Mouse (Mus musculus) cerebellum, adult 11-12 months (tissue): ENCODE measurements around the gene Naa50.

Experiments used
- DNase-seq: peaks from one replicate; pipeline ENCODE4 v3.0.0; 2022

The Naa50 gene

DNA sequence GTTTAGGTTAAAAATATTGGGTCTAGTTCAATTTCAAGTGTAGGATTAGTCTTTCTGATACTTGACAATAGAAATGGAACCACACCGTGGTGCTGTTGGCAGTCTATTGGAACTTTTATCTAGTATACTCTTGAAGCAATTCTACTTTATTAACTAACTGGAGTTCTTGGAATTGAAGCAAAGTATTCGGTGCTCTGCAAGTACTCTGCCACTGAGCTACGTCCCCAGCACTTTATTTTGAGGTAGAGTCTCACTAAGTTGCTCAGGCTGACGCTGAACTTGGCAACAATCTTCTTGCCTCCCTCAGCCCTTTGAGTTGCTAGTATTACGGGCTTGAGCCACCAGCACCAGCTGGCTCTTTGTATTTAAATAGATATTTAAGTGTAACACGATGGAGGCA, 1.9 kb downstream of the Naa50 start:
- no peak for DNase-seq

DNA sequence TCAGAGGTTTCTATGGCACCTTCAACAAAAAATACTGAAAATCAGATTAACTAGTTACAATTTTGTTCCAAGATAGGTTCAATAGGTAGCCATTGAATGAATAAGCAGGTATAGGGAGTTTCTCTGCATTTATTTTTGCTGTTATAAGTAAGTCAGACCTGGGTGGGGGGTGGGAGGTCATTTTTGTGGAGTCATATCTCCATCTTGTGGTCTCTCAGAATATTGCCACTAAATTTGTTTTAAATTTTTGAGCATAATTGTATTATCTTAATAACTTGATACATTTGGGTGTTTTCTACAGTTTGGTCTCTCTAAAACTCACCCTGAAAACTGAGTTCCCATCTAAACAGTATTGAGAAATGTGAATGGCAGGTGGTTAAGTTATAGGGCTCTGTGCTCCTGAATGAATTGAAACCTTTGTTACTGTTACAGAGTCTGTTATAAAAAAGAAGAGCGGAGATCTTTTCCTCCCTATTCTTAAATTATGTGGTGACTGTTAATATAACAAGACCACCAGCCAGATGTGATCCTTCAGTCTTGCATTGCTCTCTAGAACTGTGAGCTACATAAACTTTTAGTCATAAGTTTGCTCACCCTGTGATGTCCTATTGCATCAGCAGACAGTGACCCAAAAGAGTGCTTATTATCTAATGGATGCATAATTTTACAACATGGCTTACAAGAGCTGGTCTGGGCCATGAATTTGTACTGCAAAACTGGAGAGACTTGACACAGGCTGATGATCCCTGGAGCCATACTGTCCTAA, 9.6 kb downstream of the Naa50 start:
- DNase-seq: no peak

DNA sequence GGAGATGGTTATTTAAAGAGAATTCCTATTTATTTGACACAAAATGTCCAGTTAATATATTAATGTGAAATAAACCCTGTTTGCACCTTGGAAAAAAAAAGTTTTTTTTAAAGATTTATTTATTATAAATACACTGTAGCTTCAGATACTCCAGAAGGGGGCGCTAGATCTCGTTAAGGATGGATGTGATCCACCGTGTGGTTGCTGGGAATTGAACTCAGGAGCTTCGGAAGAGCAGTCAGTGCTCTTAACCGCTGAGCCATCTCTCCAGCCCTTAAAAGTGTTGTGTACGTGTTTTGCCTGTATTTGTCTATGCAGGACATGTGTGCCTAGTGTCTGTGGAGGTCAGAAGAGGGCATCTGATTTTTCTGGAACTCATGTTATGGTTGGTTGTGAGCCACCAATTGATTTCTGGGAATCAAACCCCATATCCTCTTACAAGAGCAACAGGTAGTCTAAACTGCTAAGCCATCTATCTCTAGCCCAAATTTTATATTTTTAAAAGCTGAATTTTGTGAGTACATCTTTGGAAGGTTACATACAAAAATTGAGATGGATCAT, 14.9 kb downstream of the Naa50 start:
- DNase-seq: no peak

DNA sequence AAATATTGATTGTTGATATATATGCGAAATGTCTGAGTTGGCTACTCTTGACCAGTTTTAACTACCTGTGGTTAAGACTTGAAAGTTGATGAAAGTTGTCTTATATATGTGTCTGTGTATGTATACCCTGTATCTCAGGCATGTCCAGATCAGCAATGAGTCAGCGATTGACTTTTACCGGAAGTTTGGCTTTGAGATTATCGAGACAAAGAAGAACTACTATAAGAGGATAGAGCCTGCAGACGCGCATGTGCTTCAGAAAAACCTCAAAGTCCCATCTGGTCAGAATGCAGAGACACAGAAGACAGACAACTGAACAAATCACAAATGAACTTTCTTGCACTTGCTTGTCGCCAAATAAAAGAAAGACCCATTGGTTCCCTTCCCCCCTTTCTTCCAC, 19.7 kb downstream of the Naa50 start:
- DNase-seq: no peak

DNA sequence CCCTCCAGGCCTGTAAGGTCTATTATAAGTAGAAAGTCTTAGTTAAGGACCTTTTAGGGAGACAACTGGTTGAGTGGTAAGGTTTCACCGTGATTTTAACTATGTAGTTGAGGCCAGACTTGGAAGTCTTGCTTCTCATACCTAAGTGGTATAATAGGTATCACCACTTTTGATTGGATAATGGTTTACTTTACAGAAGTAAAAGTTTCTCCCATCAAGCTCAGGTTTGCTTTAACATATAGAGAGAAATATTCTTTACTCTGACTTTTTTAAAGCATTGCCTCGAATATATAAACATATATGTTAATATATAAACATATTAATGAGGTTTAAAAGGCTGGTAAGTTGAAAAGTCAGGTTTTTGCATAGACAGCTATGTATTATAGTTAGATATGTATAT, 24.2 kb downstream of the Naa50 start:
- DNase-seq: no peak

DNA sequence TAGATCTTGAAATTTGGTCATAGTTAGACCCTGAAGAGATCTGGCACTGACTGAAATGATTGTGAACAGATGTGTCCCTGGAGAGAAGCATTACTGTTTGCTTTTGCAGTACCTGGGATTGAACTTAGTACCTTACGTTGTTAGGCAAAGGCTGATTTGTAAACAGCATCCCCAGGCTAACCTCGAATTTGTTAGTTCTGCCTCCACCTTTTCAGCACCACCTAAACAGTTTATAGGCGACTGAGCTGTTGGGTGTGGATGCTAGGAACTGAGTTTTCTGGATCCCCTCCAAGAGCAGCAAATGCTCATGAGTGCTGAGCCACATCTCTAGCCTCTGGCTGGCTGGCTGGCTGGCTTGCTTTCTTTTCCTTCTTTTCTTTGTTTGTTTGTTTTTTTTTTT, 25.6 kb downstream of the Naa50 start:
- DNase-seq: no peak

DNA sequence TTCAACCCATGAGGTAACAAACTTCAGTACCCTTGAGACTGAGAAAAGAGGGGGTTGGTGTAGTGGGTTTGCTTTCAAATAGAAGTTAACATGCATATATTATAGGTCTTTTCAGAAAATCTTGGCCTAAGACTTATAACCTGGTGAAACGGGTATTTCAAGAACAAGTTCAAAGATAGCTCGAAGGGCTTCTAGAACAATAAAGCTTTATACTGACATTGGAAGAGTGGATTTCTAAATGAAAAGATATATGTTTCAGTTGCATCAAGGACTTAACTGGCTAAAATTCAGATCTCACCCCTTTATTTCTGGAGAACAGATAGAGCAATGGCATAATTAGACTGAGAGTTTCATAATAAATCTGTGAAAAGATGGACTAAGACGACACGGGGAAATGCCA, 29.4 kb downstream of the Naa50 start:
- DNase-seq: no peak

DNA sequence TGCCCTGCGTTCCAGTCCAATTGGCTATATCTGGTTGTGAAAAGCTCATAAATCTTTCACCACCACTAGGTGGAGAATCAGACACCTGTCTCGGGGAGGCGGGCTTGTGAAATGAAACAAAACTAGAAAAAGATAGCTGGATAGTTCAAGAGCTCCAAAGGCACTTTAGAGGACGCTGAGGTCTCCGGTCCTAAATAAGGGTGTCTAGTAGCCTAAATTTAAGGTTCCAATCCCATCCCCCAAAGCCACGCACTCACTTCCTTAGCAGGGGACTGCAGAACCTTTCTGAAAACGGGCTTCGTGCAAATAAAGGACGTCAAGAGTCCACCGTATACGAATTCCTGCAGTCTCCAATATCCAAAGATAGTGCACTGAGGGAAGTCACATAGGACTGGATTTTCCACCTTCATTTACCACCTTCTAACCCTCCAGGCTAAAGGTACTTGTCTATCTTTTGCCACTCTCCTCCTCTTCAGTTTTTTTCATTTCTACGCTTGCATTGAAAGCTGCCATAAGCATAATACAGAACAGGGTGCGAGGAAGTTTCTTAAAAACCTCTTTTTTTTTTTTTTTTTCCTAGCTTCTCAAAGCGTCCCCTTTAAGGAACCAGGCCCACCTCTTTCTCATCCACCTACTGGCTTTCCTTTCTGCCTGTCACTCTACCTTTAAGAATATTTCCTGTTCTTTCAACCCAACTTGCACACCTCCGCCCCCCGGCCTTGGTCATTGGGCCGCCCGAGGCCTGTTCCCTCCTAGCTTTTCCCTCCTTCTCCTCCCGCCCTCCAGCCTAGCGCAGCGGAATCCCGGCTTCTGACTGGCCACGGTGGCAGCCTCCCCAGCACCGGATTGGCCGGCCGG, 32.9 kb downstream of the Naa50 start:
- peak; percentile 99 for DNase-seq

DNA sequence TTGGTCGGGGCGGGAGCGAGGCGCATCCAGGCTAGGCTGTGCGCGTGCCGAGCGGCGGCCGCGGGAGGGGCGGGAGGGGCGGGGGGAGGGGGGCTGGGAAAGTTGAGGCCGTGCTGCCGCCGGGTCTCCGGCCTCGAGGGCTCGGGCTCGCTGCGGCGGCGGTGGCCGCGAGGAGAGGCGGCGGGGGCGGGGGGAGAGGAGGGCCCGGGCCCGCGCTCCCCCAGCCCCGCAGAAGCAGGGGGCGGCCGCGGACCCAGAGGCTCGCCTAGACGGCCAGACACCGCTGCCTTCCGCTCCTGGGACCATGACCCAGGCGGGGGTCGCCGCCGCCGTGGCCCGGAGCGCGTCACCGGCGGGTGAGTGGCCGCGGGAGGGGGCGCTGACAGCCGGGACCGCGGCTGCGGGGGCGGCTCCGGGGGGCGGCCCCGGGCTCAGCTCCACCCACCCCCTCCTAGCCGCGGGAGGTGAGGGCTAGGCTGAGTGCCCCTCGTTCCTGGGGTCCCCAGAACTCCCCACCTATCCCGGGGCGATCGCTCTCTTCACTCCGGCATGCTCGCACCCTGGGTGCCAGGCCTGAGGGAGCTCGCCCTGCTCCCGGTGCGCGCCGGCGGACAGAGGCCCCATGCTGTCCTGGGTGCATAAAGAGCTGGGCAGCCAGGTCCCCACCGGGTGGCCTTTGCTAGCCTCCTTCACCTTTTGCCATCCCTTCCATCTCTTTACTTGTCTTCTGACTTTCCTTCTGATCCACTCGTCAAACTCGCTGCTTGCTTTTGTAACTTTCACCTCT, 33.7 kb downstream of the Naa50 start, which contains the start of gene Usf3:
Usf3 (plus strand) TSS at position 92 of the 787 bp plus-strand sequence.
- DNase-seq: peak; percentile 78

DNA sequence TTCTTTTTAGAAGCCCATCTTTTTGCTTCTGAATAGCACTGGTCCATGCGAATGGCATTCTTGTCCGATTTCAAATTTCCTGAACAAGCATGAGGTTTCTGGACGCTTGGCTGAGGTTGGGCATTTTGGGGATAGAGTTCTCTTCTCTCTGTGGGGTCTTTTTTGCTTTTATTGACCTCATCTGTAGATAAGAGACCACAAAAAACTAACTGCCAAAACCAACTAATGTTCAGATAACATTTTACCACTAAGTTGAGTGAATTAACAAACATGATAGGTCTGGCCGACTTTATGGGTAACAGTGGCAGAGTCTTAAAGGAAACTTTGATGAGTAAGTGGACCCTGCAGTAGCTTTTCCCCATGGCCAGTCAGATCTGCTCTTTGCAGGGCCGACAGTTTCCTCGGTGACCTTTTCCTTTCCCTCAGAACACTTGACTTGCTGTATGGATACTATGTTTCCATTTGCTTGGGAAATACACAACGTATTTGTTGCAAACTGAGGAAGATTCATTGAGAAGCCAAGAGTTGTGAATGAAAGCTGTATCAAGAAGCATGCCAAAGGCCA, 34.4 kb downstream of the Naa50 start:
- no peak for DNase-seq

DNA sequence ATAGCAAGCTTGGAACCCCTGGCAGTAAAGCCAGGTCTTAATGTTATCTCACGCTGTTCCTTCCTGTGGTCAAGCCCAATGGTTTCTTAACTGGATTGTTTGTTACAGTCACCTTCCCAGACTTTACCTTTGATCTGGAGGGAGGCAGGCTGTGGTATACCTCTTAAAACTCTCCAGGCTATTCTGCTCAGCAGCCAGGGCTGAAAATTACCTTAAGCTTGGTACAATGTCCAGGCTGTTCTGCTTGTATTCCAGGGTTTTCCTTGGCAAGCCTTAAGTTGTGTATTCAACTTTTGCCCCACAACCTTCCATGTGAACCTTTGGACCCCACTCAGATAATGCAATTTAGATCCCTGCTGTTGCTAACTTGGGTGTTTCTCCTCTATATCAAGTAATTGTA, 35.4 kb downstream of the Naa50 start:
- DNase-seq: no peak

DNA sequence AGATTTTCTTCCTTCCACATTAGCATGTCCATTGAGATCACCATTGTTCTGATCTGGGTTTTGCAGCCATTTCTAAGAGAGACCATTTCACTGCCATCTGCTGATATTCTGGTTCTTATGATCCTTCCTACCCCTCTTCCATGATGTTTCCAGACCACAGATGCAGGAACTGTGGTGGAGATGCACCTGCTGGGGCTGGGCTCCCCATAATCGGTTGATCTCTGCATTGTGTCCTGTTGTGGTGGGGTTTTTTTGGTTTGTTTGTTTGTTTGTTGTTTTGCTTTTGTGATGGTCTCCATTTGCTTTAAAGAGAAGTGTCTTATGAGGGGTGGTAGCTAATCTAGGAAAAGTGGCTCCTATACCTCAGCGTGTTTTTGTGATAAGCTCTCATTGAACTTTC, 36.9 kb downstream of the Naa50 start:
- no peak for DNase-seq

DNA sequence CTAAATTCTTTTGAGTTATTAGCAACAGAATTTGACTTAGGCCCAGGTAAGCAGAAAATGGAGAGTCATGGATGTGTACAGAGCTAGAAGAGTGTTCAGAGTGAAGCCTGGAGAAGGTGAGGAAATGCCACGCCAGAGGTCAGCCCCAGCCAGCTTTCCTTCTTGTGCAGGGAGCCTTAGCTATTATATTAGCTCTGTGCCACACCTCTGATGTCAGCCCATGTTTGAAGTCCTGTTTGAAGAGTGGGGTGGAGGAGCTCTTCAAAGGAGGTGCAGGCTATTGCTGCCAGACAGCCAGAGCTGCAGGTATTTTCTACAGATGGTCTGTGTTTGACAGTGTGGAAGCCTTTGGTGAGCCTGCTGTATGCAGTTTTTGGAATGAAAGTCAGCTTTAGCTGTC, 38.9 kb downstream of the Naa50 start:
- no peak for DNase-seq

DNA sequence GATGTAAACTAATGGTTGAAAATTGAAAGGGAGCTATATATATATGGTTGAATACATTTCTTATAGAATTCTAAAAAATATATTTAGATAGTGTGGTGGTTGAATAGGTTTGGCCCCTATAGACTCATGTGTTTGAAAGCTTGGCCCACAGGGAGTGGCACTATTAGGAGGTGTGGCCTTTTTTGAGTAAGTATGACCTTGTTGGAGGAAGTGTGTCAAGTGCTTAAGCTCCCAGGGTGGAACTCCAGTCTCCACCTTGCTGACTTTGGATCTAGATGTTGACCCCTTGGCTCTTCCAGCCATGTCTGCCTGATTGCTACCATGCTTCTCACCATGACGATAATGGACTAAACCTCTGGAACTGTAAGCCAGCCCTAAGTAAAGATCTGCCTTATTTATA, 43.0 kb downstream of the Naa50 start:
- no peak for DNase-seq

DNA sequence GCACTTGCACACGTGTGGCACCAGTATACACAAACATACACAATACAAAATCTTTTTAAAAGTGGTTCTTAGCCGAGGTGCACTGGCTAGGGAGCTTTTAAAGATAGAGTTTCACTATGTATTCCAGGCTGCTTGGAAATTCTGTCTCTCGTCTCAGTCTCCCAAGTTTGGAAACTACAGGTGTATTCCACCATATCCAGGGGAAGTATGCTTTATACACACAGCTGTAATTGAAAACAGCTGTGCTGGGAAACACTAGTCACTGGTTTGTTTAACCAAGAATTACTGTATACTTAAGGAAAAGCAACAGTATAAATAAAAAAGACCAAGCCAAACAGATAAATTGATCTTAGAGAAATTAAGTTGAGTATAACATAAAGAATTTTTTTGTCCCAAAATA, 45.1 kb downstream of the Naa50 start:
- DNase-seq: no peak

DNA sequence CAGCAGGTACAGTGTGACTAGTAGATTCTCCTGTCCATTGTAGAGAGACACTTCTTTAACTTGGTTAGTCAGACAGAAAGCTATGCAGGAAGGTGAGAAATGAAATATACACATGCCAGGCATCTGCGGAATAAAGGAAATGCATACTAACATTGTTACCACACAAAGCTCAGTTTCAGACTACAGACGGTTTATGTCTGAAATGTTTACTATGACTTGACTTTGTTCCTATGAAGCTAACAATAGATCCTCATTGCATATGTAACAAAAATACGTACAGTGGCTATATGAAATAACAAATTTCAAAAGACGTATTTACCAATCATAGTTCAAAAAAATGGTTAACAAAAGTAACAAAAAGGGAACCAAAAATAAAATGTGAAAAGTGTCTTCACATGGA, 47.5 kb downstream of the Naa50 start:
- DNase-seq: no peak

DNA sequence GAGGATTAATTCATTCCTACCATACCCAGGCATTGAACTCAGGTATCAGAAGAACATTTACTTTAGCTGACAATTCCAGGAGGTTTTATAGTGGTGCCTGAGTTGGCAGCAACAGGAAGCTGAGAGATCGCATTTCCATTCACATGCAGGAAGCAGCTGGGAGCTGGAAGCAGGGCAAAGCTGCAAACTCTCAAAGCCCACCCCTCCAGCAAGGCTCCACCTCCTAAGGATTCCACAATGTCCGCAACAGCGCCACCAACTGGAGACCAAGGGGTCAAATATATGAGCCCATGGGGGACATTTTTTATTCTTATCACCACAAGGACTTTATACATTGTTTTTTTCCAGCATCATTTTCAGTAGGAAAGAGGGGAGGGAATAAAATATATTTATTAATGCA, 49.1 kb downstream of the Naa50 start:
- no peak for DNase-seq

DNA sequence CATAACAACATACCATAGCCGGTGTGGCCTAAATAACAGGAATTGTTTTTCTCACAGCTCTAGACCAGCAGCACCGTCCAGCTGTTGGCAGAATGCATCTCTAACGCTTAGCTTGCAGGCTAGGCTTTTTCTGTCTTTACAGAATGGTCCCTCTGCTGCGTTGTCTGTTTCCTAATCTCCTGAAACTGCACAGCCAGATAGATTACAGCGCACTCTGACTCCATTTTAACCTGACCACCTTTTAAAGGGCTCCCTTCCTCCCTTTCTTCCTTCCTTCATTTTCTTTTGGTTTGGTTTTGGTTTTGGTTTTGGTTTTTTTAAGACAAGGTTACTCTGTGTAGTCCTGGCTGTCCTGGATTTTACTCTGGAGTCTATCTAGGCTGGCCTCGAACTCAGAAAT, 50.4 kb downstream of the Naa50 start:
- DNase-seq: no peak

DNA sequence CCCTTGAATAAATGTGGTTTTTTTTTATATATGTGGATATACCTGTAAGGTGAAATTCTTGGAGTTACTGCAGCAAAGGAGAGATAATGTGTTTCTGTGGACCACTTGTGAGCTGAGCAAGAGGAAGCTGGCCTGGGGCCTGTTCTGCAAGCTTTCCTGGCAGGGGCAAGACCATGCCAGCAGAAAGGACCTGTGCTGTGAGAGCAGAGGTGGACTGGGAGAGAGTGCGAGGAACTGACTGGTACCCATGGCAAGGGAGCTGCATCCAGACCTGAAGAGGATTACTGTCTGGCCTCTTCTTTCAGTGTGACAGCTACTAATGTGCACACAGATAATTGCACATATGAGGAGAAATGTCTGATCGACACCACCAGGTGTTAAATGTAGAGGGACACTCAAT, 51.3 kb downstream of the Naa50 start:
- DNase-seq: peak; percentile 57

DNA sequence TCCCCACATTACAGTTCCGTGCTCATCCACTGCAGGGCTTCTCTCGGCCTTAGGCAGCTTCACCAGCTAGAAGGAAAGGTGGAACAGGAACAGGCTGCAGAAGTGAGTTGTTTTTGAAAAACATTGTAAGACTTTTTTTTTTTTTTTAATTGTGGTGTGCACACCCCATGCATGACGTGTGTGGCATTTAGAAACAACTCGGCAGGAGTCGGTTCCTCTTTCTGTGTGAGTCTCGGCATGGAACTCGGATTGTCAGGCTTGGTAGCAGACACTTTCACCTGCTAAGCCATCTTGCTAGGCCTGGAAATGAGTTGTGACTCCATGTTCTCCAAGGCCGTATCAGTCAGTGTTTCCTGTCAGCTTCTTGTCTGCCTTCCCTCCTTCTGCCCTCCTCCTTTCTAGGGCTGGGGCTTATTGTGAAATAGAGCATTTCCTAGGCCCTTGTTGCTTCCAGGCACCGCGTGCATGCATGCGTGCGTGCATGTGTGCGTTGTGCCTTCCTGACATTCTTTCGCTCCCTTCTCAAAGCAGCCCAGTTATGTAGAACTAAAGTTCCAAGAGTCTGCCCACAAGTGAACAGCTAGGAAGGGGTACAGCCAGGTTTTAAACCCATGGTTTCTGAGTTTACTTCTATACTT, 59.6 kb downstream of the Naa50 start:
- DNase-seq: no peak

DNA sequence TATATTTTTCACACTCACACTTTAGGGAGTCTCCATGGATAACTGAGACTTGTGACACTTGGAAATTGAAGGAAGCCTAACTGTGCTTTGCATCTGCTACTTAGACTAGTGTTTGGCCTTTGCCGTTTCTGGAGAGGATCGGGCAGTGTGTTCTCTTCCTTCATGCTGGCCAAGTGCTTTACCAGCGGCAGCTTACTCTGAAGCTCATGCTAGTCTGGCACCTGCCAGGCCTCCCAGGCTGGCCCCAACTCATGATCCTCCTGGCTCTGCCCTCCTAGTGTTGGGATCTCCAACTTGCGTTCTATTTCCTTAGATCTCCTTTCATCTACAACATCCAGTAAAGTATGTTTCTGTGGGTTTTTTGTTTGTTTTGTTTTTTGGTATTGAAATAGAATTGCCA, 60.5 kb downstream of the Naa50 start:
- peak; percentile 46 for DNase-seq

DNA sequence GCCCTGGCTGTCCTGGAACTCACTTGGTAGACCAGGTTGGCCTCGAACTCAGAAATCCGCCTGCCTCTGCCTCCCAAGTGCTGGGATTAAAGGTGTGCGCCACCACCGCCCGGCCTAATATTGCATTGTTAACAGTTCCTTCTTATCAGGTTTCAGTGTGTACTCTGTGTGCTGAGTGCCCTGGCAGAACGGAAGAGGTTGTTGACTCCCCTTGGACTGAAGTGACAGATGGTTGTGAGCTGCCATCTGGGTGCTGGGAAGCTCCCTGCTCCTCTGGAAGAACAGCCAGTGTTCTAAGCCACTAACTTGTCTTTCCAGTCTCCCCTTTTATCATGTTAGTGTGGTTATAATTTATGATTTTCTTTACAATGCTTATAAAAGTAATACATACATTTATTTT, 64.7 kb downstream of the Naa50 start:
- peak; percentile 88 for DNase-seq
